Mouse (Mus musculus): ENCODE measurements around the gene Fam187b. TPM values are rescaled to one million over a fixed set of nuclear protein-coding genes. Genes with fewer than 3 reads are reported as not detected.

Gene Fam187b
- polyA plus RNA-seq, 1 experiment from 2014 or later, result 8.9 TPM

DNA sequence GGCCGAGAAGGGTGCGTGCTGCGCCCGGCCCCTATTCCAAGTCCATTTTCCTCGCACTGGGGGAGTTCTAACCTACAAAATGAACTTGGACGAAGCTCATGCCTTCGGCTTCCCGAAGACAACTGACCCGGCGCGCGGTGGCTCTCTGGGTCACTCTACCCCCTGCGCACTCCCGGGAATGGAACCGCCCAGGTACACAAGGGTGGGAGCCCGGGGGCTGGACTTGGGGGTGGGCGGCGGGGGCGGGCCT lies 414 bp upstream of the Fam187b start, which contains the start of gene Lsr:
Gene Lsr, minus strand, starts transcription at position 214 of the 250 bp plus-strand sequence.
- ATAC-seq (replicated peaks; ENCODE audit: low FRiP score, low read depth), result peak; percentile 92
- no peaks in the 10 kb centered on the region for H3K27me3 ChIP-seq (ENCODE audit: insufficient read depth, low read length)

DNA sequence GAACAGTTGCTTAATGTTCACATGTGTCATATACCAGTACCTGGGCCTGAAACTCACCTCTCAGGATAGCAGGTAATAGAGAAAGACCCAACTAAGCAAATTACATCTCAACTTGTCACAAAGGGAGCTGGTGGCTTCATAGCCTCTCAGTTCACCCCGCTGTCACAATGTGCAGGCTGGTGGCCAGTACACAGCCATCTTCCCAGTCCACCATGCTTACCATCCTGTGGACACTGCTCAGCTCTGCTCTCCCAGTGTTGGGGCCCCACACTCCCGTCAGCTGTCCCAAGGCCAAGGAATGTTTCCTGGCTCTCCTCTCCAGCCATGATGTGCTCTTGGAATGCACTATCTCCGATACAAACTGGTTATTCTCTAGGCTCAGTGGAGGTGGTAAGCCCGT lies 8.1 kb downstream of the Fam187b start:
- Histone ChIP-seq H3K4me1 (replicated peaks; ENCODE audit: insufficient read depth, low read length) (no peaks in the 10 kb centered on the region), H3K27me3 (ENCODE audit: insufficient read depth, low read length) (no peaks in the 10 kb centered on the region), H3K36me3 (ENCODE audit: insufficient read depth, low read length) (no peaks in the 10 kb centered on the region), H3K27ac (no peak overlapping the region), H3K9ac (ENCODE audit: low read depth, low read length) (no peak overlapping the region), H3K4me3 (replicated peaks; ENCODE audit: low read depth, low read length) (no peak overlapping the region), H3K9me3 (replicated peaks; ENCODE audit: low read length) (no peaks in the 10 kb centered on the region), H3K4me2 (ENCODE audit: low read length) (no peak overlapping the region)
- ATAC-seq (replicated peaks; ENCODE audit: low FRiP score, low read depth) (no peak), DNase-seq (ENCODE audit: low spot score) (no peak)
- TF ChIP-seq CTCF (IDR thresholded peaks at IDR 0.05; ENCODE audit: low read depth), result no peak
- 89% methylated on average over 4 of the region's 4 CpGs for WGBS

More for the DNA sequence above, 414 bp upstream of the Fam187b start, which contains the start of gene Lsr:
- Histone ChIP-seq H3K4me2 (ENCODE audit: low read length) (peak within 1 kb of the TSS; percentile 60), H3K4me1 (replicated peaks; ENCODE audit: insufficient read depth, low read length) (no peaks in the 10 kb centered on the region), H3K9ac (ENCODE audit: low read depth, low read length) (peak within 1 kb of the TSS; percentile 69), H3K36me3 (ENCODE audit: insufficient read depth, low read length) (no peaks in the 10 kb centered on the region), H3K27ac (peak within 1 kb of the TSS; percentile 80), H3K9me3 (replicated peaks; ENCODE audit: low read length) (no peaks in the 10 kb centered on the region), H3K4me3 (replicated peaks; ENCODE audit: low read depth, low read length) (peak within 1 kb of the TSS; percentile 53)
- no peak for TF ChIP-seq CTCF (IDR thresholded peaks at IDR 0.05; ENCODE audit: low read depth)
- DNase-seq (ENCODE audit: low spot score), result no peak
- 2% methylated on average over 19 of the region's 19 CpGs for WGBS

DNA sequence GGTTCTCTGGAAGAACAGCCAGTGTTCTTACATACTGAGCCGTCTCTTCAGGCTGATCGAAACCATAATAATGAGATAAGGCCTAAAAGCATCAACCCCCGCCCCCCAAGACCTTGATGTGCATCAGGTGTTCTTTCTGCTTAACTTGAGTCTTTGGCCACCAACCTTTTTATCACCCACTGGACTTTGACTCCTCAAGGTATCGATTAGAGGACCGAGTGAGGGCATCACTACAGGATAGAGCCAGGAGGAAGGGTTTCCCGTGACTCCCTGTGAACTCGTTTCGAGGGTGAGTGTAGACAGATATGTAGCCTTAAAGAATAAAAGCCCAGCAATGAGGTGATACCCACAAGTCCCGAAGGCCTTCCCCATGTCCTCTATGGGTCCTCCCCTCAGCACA lies 11.8 kb downstream of the Fam187b start:
- 90% methylated on average over 9 of the region's 9 CpGs for WGBS
- TF ChIP-seq CTCF (IDR thresholded peaks at IDR 0.05; ENCODE audit: low read depth), result no peak
- Histone ChIP-seq H3K4me3 (replicated peaks; ENCODE audit: low read depth, low read length) (no peak overlapping the region), H3K4me2 (ENCODE audit: low read length) (no peak overlapping the region), H3K27ac (no peak overlapping the region), H3K36me3 (ENCODE audit: insufficient read depth, low read length) (no peaks in the 10 kb centered on the region), H3K4me1 (replicated peaks; ENCODE audit: insufficient read depth, low read length) (no peaks in the 10 kb centered on the region), H3K9me3 (replicated peaks; ENCODE audit: low read length) (no peaks in the 10 kb centered on the region), H3K9ac (ENCODE audit: low read depth, low read length) (no peak overlapping the region), H3K27me3 (ENCODE audit: insufficient read depth, low read length) (no peaks in the 10 kb centered on the region)
- no peak for DNase-seq (ENCODE audit: low spot score)
- ATAC-seq (replicated peaks; ENCODE audit: low FRiP score, low read depth), result no peak

DNA sequence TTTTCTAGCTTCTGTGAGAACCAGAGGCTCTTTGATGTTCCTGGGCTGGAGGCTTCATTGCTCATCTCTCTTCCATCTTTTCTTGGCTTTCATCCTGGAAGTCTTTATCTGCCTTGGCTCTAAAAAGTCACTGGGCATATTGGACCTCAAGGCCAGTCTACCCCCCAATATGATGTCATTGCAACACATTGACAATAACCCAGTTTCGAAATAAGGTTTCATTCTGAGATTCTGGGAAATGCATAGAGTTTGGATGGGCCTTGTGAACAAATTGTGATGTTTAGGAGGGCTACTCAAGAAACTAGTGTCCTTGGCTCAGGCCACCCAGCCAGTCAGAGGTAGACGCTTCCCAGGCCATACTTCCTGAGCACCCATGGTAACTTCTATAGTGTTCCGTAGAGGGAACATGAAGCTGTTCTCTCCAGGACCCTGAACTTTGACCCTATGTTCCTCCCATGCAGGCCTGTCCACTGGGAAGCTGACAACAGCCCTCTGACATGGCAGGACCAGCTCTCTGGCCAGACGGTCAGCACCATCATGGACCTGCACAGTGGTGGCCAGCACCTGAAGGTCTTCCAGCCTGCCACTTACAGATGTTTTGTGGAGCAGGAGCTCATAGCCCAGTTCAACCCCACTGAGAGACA lies 15.1 kb downstream of the Fam187b start:
- Histone ChIP-seq H3K4me2 (ENCODE audit: low read length) (no peak overlapping the region), H3K4me3 (replicated peaks; ENCODE audit: low read depth, low read length) (no peak overlapping the region), H3K36me3 (ENCODE audit: insufficient read depth, low read length) (no peaks in the 10 kb centered on the region), H3K9me3 (replicated peaks; ENCODE audit: low read length) (no peaks in the 10 kb centered on the region), H3K4me1 (replicated peaks; ENCODE audit: insufficient read depth, low read length) (0 out of 2 replicates have a peak, but pooled peaks cover 3% of the 10 kb centered on the region), H3K27ac (no peak overlapping the region), H3K9ac (ENCODE audit: low read depth, low read length) (no peak overlapping the region), H3K27me3 (ENCODE audit: insufficient read depth, low read length) (no peaks in the 10 kb centered on the region)
- ATAC-seq (replicated peaks; ENCODE audit: low FRiP score, low read depth) (no peak), DNase-seq (ENCODE audit: low spot score) (no peak)
- no peak for TF ChIP-seq CTCF (IDR thresholded peaks at IDR 0.05; ENCODE audit: low read depth)
- WGBS, result 90% methylated on average over 4 of the region's 4 CpGs

DNA sequence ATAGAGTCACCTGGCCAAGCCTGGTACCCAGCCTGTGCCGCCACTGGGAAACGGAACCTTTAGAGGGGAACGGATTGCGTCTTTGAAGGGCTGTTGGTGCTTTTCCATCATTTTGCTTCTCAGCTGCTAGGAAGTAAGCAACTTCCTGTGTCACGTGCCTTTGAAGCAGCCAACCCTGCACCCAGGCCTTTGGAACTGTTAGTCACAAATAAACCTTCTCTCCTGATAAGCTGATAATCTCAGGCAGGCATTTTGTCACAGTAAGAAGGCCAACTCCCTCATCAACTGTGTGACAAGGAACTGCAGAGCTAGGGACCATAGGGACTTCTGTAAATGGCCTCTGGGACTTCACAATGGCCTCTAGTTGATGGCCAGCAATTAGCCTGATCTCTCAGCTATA lies 18.6 kb downstream of the Fam187b start:
- Histone ChIP-seq H3K9ac (ENCODE audit: low read depth, low read length) (no peak overlapping the region), H3K4me1 (replicated peaks; ENCODE audit: insufficient read depth, low read length) (0 out of 2 replicates have a peak, but pooled peaks cover 3% of the 10 kb centered on the region), H3K27me3 (ENCODE audit: insufficient read depth, low read length) (no peaks in the 10 kb centered on the region), H3K9me3 (replicated peaks; ENCODE audit: low read length) (no peaks in the 10 kb centered on the region), H3K36me3 (ENCODE audit: insufficient read depth, low read length) (no peaks in the 10 kb centered on the region), H3K4me2 (ENCODE audit: low read length) (no peak overlapping the region), H3K4me3 (replicated peaks; ENCODE audit: low read depth, low read length) (no peak overlapping the region), H3K27ac (no peak overlapping the region)
- ATAC-seq (replicated peaks; ENCODE audit: low FRiP score, low read depth), result no peak; the same call in 1 of the 2 replicates
- TF ChIP-seq CTCF (IDR thresholded peaks at IDR 0.05; ENCODE audit: low read depth), result no peak
- 59% methylated on average over 5 of the region's 5 CpGs for WGBS
- no peak for DNase-seq (ENCODE audit: low spot score)

DNA sequence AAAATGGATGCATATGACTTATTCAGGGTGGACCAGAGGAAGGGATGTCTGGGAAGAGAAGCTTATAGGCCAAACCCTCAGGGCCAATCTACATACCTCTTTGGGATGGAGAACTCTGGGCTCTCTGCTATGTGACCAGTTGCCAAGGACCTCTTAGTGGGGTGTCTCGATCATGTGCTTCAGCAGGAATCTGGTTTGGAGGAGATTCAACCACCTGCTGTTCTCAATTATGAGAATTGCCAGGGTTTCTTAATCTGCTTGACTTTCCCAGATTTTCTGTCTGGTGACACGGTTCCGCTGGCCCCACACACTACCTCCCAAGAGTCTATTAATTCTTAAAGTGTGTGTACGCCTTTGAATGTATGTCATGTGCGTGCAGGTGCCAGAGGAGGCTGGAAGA lies 20.4 kb downstream of the Fam187b start:
- Histone ChIP-seq H3K4me1 (replicated peaks; ENCODE audit: insufficient read depth, low read length) (0 out of 2 replicates have a peak, but pooled peaks cover 3% of the 10 kb centered on the region), H3K36me3 (ENCODE audit: insufficient read depth, low read length) (no peaks in the 10 kb centered on the region), H3K9ac (ENCODE audit: low read depth, low read length) (no peak overlapping the region), H3K9me3 (replicated peaks; ENCODE audit: low read length) (no peaks in the 10 kb centered on the region), H3K27me3 (ENCODE audit: insufficient read depth, low read length) (no peaks in the 10 kb centered on the region), H3K4me3 (replicated peaks; ENCODE audit: low read depth, low read length) (no peak overlapping the region), H3K4me2 (ENCODE audit: low read length) (no peak overlapping the region), H3K27ac (no peak overlapping the region)
- DNase-seq (ENCODE audit: low spot score) (no peak), ATAC-seq (replicated peaks; ENCODE audit: low FRiP score, low read depth) (no peak)
- WGBS, result 83% methylated on average over 5 of the region's 5 CpGs
- TF ChIP-seq CTCF (IDR thresholded peaks at IDR 0.05; ENCODE audit: low read depth), result no peak

DNA sequence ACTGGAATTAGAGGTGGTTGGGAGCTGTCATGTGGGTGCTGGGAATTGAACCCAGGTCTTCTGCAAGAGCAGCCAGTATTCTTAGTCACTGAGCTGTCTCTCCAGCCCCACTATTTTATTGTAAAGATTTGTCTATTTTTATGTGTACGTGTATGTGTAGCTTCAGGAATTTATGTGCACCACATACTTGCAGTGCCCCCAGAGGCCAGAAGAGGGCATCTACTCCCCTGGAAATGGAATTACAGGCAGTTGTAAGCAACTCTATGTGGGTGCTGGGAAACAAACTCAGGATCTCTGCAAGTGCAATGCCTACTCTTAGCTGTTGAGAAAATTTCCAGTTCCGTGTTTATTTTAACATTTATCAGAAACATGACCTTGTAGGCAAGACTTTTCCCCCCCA lies 22.9 kb downstream of the Fam187b start:
- 99% methylated on average over 2 of the region's 2 CpGs for WGBS
- Histone ChIP-seq H3K36me3 (ENCODE audit: insufficient read depth, low read length) (no peaks in the 10 kb centered on the region), H3K4me3 (replicated peaks; ENCODE audit: low read depth, low read length) (no peak overlapping the region), H3K4me1 (replicated peaks; ENCODE audit: insufficient read depth, low read length) (0 out of 2 replicates have a peak, but pooled peaks cover 3% of the 10 kb centered on the region), H3K4me2 (ENCODE audit: low read length) (no peak overlapping the region), H3K27ac (no peak overlapping the region), H3K27me3 (ENCODE audit: insufficient read depth, low read length) (no peaks in the 10 kb centered on the region), H3K9ac (ENCODE audit: low read depth, low read length) (no peak overlapping the region), H3K9me3 (replicated peaks; ENCODE audit: low read length) (no peaks in the 10 kb centered on the region)
- TF ChIP-seq CTCF (IDR thresholded peaks at IDR 0.05; ENCODE audit: low read depth), result peak; percentile 29; the same call in 1 of the 2 replicates
- DNase-seq (ENCODE audit: low spot score) (no peak), ATAC-seq (replicated peaks; ENCODE audit: low FRiP score, low read depth) (no peak)
